Mouse (Mus musculus): ENCODE measurements around the gene Prss36.

DNA sequence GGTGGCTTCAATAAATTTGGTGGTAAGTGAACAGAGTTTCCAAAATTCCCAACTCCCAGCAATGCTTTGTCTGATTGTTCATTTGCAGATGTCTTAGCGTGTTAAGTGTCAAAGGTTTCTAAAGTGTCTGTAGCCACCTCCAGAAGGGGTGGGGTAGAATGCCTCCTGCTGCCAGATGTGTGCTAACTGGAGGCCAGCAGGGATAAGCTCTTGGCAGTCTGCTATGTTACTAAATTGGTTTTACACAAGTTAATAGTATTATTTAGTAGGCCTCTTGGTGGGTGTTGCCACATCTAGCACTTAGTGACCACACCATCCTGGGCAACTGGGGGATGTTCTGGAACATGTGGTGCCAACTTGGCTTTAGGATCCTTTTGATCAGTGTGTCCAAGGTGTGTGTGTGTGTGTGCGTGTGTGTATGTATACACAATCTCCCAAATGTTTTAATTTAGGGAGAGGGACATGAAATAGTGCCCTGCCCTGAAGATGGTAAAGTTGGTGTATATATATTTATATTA, 27.9 kb upstream of the Prss36 start:
- TF ChIP-seq CTCF (conservative IDR thresholded peaks at IDR 0.05 in 1 of 2, IDR thresholded peaks at IDR 0.05 in 1 of 2; ENCODE audit: low read depth in 2 of 2, low read length in 2 of 2) (no peak), USF2 (conservative IDR thresholded peaks at IDR 0.05; ENCODE audit: low read depth, low read length) (no peak), CHD2 (IDR thresholded peaks at IDR 0.05; ENCODE audit: low read length) (no peak), JUN (IDR thresholded peaks at IDR 0.05; ENCODE audit: insufficient read depth, low read depth, low read length) (no peak), E2F4 (IDR thresholded peaks at IDR 0.05; ENCODE audit: insufficient replicate concordance, low read depth, low read length) (no peak), EP300 (IDR thresholded peaks at IDR 0.05; ENCODE audit: low read length) (no peak), KAT2A (IDR thresholded peaks at IDR 0.05; ENCODE audit: insufficient replicate concordance, low read length) (no peak), NRF1 (IDR thresholded peaks at IDR 0.05; ENCODE audit: low read depth, low read length) (no peak), POLR2A (IDR thresholded peaks at IDR 0.05; ENCODE audit: low read depth, low read length) (no peak), MAFK (IDR thresholded peaks at IDR 0.05; ENCODE audit: insufficient replicate concordance, low read length) (no peak), CHD1 (IDR thresholded peaks at IDR 0.05; ENCODE audit: low read depth, low read length) (no peak)
